Mouse (Mus musculus): ENCODE results near the gene Trim24. TPM values are rescaled to one million over a fixed set of nuclear protein-coding genes. Genes with fewer than 3 reads are reported as not detected.

Gene Trim24
- 14.4 and 14.7 TPM in 2 replicates for polyA plus RNA-seq (2012; rRNA removed)

DNA sequence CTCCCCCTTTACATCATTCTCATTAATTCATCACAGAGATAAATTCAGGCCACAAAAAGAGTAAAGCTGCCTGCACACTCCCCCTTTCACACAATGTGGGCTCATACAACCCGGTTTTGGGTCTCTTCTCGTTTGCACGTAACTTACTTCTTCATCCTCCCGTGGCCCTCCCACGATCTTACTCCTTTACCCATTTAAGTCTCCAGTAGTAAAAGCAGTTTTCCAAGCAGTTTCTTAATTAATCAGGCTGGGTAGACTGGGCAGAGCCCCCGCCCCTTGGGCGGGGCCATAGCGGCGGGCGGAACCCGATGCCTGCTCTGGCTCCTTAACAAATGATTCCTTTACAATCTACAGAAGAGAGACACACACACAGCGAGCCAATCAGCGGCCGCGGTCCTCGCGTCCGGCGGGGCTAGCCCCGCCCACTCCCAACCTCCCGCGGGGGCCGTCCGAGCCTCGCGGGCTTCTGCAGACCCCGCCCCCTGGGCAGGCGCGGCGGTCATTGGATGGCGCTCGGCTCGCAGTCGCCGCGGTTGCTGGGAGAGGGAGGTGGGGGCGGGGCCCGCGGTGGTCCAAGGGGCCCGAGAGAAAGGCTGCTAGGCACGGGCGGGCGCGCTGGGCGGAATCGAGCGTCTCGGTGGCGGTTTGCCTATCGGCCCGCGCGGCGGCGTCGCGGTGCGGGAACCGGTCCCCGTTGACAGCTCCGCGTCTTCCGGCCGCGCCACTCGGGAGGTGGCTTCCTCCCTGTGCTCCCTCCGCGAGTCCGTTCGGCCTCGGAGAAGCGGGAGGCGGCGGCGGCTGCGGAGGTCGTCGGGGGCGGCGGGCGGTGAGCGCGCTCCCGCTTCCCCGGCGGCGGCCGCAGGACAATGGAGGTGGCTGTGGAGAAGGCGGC, at the start of gene Trim24:
TSS of gene Trim24 (plus strand) at position 567 of the 892 bp plus-strand sequence.

Other genes starting within 250 kb of the Trim24 start
- 2.2 and 4.1 TPM in 2 replicates for gene Svopl, start 176.2 kb downstream of the Trim24 start, polyA plus RNA-seq (2012; rRNA removed)
- 0.22 TPM in 1 of 2 replicates, not detected in the other for gene Tmem213, start 238.4 kb downstream of the Trim24 start, polyA plus RNA-seq (2012; rRNA removed)